23 mouse cellular contexts compared by ENCODE assay signal in genomic region chr11:52127760-52128159, GRCm38 (mm10). TPM values are rescaled to one million over a fixed set of nuclear protein-coding genes. Genes with fewer than 3 reads are reported as not detected.
DNase-seq lines count a peak whose midpoint lies in the region; ATAC-seq lines count a peak whose summit lies in the region.
"Had no signal": no experiment of that assay in that cellular context is flagged by ENCODE, and none has a peak within 500 bp of the region (broad histone marks: within the 10 kb centered on the region; RNA-seq: fewer than 3 reads in every experiment).

No protein-coding gene starts in this region.

- no peaks in the 10 kb centered on the region for H3K27me3 ChIP-seq in kidney, embryonic 16.5 days (ENCODE audit: insufficient read depth, low read length)
- no peaks in the 10 kb centered on the region for H3K27me3 ChIP-seq in midbrain, embryonic 12.5 days
- no peaks in the 10 kb centered on the region for H3K27me3 ChIP-seq in midbrain, embryonic 11.5 days (ENCODE audit: control insufficient read depth, insufficient read depth, low read length)
- H3K27me3 ChIP-seq: embryonic facial prominence, embryonic 12.5 days; forebrain, embryonic 12.5 days; heart, embryonic 12.5 days had no signal

- no peaks in the 10 kb centered on the region for H3K9me3 ChIP-seq in kidney, embryonic 16.5 days (ENCODE audit: low read length)
- no peaks in the 10 kb centered on the region for H3K9me3 ChIP-seq in midbrain, embryonic 12.5 days
- H3K9me3 ChIP-seq in midbrain, embryonic 11.5 days (ENCODE audit: control insufficient read depth, low read length) = no peaks in the 10 kb centered on the region
- H3K9me3 ChIP-seq: embryonic facial prominence, embryonic 12.5 days; forebrain, embryonic 12.5 days; heart, embryonic 12.5 days had no signal

- 66% methylated on average over 5 of the region's 5 CpGs for WGBS in kidney, embryonic 16.5 days
- 74% methylated on average over 5 of the region's 5 CpGs for WGBS in midbrain, embryonic 12.5 days
- 80% methylated on average over 5 of the region's 5 CpGs for WGBS in midbrain, embryonic 11.5 days

- ATAC-seq in kidney, embryonic 16.5 days (ENCODE audit: low FRiP score, low TSS enrichment) = 0 out of 2 replicates have a peak, but pooled peaks have one; percentile 9
- ATAC-seq in midbrain, embryonic 12.5 days (ENCODE audit: low FRiP score, low read depth) = no peak
- ATAC-seq in midbrain, embryonic 11.5 days (ENCODE audit: low FRiP score) = no peak
- no peak for ATAC-seq in megakaryocyte-erythroid progenitor cell, adult 5-6 weeks (replicated peaks; ENCODE audit: low FRiP score, low TSS enrichment, poor library complexity, severe bottlenecking)

- peaks cover 23% of the 10 kb centered on the region for H3K36me3 ChIP-seq in kidney, embryonic 16.5 days (ENCODE audit: insufficient read depth, low read length)
- H3K36me3 ChIP-seq in midbrain, embryonic 12.5 days = peaks cover 26% of the 10 kb centered on the region
- peaks cover 14% of the 10 kb centered on the region for H3K36me3 ChIP-seq in midbrain, embryonic 11.5 days (ENCODE audit: control insufficient read depth, insufficient read depth, low read length)

- no peak overlapping the region for H3K27ac ChIP-seq in kidney, embryonic 16.5 days (ENCODE audit: low read length)
- peak overlapping the region; percentile 52; the same call in 1 of the 2 replicates for H3K27ac ChIP-seq in midbrain, embryonic 12.5 days (replicated peaks)
- no peak overlapping the region for H3K27ac ChIP-seq in midbrain, embryonic 11.5 days (ENCODE audit: low read depth, low read length)
- H3K27ac ChIP-seq: embryonic facial prominence, embryonic 12.5 days had no signal

- H3K4me2 ChIP-seq in kidney, embryonic 16.5 days (replicated peaks; ENCODE audit: low read depth, low read length) = no peak overlapping the region
- no peak overlapping the region for H3K4me2 ChIP-seq in midbrain, embryonic 12.5 days (replicated peaks)
- no peak overlapping the region for H3K4me2 ChIP-seq in midbrain, embryonic 11.5 days
- H3K4me2 ChIP-seq: embryonic facial prominence, embryonic 12.5 days; forebrain, embryonic 12.5 days; heart, embryonic 12.5 days had no signal

- no peak overlapping the region for H3K9ac ChIP-seq in kidney, embryonic 16.5 days (replicated peaks; ENCODE audit: low read length)
- no peak overlapping the region for H3K9ac ChIP-seq in midbrain, embryonic 12.5 days (replicated peaks)
- no peak overlapping the region for H3K9ac ChIP-seq in midbrain, embryonic 11.5 days (ENCODE audit: low read length)
- H3K9ac ChIP-seq: embryonic facial prominence, embryonic 12.5 days; forebrain, embryonic 12.5 days; heart, embryonic 12.5 days had no signal

- no peaks in the 10 kb centered on the region for H3K4me1 ChIP-seq in kidney, embryonic 16.5 days (ENCODE audit: insufficient read depth, low read length)
- no peaks in the 10 kb centered on the region for H3K4me1 ChIP-seq in midbrain, embryonic 12.5 days
- H3K4me1 ChIP-seq in midbrain, embryonic 11.5 days (ENCODE audit: control insufficient read depth, insufficient read depth, low read length) = no peaks in the 10 kb centered on the region
- H3K4me1 ChIP-seq: embryonic facial prominence, embryonic 12.5 days; forebrain, embryonic 12.5 days had no signal

- no peak overlapping the region for H3K4me3 ChIP-seq in kidney, embryonic 16.5 days (ENCODE audit: low read length)
- H3K4me3 ChIP-seq in midbrain, embryonic 12.5 days = no peak overlapping the region
- no peak overlapping the region for H3K4me3 ChIP-seq in midbrain, embryonic 11.5 days (ENCODE audit: low read depth, low read length)
- H3K4me3 ChIP-seq: embryonic facial prominence, embryonic 12.5 days; forebrain, embryonic 12.5 days; heart, embryonic 12.5 days had no signal

- DNase-seq in heart, adult 11 months = peak; percentile 68
- no peak for DNase-seq in heart, adult 18-20 months
- no peak for DNase-seq in kidney, postnatal 14 days
- no peak for DNase-seq in midbrain, embryonic 11.5 days (ENCODE audit: low spot score, missing footprints)
- DNase-seq: adrenal gland, adult 2 months; adrenal gland, postnatal 25 days; cerebellum, adult 2 months; embryo, embryonic 11 days; gastrocnemius, postnatal 10 days had no signal

RNA-seq across cellular contexts. Expression of gene Olfr1373, which starts 17.6 kb away (rescaled TPM):
- not detected for total RNA-seq in heart, adult 18-20 months (2021)
- not detected in 2 replicates for polyA plus RNA-seq in kidney, embryonic 16.5 days (2015; fragmentation: Nextera tagmentation; extraction: Ambion mirVana)
- not detected in 2 replicates for polyA plus RNA-seq in midbrain, embryonic 12.5 days (2016; fragmentation: Nextera tagmentation; extraction: Ambion mirVana)
- polyA plus RNA-seq in midbrain, embryonic 11.5 days (2014; fragmentation: Nextera tagmentation; extraction: Ambion mirVana) = not detected in 2 replicates
- total RNA-seq in megakaryocyte-erythroid progenitor cell, adult 5-6 weeks (2014; fragmentation: Nextera tagmentation) = not detected in 2 replicates
- not detected in 2 replicates for total RNA-seq in megakaryocyte-erythroid progenitor cell, adult 5-6 weeks (2017)
- total RNA-seq: adrenal gland, adult 2 months; adrenal gland, postnatal 25 days; gastrocnemius, postnatal 10 days; gastrocnemius, postnatal 4 days; heart, adult 8-10 months; heart, postnatal 25 days had no signal
- polyA plus RNA-seq: adrenal gland, adult 2 months; C2C12; cerebellum, adult 2 months; embryonic facial prominence, embryonic 12.5 days; forebrain, embryonic 12.5 days; forebrain, embryonic 16.5 days; frontal cortex, adult 2 months; heart, embryonic 12.5 days; heart, embryonic 16.5 days; hindbrain, embryonic 11.5 days had no signal

RNA-seq across cellular contexts. Expression of gene Ppp2ca, which starts 29.3 kb away (rescaled TPM):
- total RNA-seq in heart, adult 18-20 months (2021) = 10 to 100 TPM; 54.2 to 54.3 TPM
- 68.4 and 75.1 TPM in 2 replicates for polyA plus RNA-seq in kidney, embryonic 16.5 days (2015; fragmentation: Nextera tagmentation; extraction: Ambion mirVana)
- polyA plus RNA-seq in midbrain, embryonic 12.5 days (2016; fragmentation: Nextera tagmentation; extraction: Ambion mirVana) = 128 and 133 TPM in 2 replicates
- polyA plus RNA-seq in midbrain, embryonic 11.5 days (2014; fragmentation: Nextera tagmentation; extraction: Ambion mirVana) = 133 and 138 TPM in 2 replicates
- total RNA-seq in megakaryocyte-erythroid progenitor cell, adult 5-6 weeks (2014; fragmentation: Nextera tagmentation) = 65.6 and 66.8 TPM in 2 replicates
- 103 and 104 TPM in 2 replicates for total RNA-seq in megakaryocyte-erythroid progenitor cell, adult 5-6 weeks (2017)
